Mouse (Mus musculus): ENCODE measurements around the gene Tasp1. TPM values are rescaled to one million over a fixed set of nuclear protein-coding genes. Genes with fewer than 3 reads are reported as not detected.
"Not testable (repeated sequence)": the region's sequence is repeated elsewhere in the genome, so short reads cannot be mapped to it uniquely, and the experiment has no call there.

Tasp1 gene
- total RNA-seq (2015; ENCODE audit: low replicate concordance) (8.8 and 9.7 TPM in 2 replicates), total RNA-seq (2017; ENCODE audit: low replicate concordance) (17.5 and 23.9 TPM in 2 replicates)

DNA sequence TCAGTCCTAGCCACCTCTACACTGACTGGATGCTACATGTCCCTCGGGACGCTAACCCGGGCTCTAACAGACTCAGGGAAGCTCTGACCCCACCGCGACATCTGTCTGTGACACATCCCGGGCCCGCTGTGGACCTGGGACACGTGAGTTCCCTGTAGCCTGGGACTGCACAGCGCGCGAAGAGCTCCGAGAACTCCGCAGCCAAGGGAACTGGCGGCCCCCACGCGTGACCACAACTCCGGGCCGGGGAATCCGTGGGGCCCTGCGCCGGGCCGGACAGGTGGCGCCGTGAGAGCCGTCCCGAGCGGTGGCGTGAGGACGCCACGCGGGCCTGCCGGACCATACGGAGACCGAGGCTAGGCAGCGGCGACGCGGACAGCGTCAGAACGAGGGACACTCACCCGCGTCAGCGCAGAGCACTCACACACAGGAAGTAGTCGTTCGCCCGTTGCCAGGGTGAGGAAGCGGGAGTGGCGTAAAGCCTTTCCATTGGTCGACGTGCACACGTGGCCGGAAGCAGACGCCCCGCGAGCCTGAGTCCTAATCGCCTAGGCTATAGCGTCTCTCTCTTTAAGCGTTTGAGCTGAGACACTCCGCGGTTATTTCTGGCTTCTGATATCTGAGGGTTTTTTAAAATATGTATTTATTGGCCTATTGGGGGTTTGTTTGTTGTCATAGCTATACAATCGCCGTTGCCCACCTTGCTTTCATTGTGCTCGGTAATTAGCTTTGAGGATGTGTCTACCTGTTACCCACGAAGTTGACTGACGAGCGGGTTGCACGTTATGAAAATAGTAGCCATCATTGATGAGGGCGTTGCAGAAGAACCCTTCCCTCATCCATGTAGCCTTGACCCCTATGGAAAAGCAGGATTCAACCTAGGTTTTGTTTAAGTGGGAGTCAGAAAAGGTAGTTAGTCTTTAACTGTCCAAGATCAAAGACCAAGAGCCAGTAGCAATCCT lies at the start of gene Tasp1:
Tasp1 (minus strand) TSS at position 453 of the 962 bp plus-strand sequence.
- peak; percentile 99 for ATAC-seq (replicated peaks; ENCODE audit: low FRiP score, poor library complexity, severe bottlenecking)

DNA sequence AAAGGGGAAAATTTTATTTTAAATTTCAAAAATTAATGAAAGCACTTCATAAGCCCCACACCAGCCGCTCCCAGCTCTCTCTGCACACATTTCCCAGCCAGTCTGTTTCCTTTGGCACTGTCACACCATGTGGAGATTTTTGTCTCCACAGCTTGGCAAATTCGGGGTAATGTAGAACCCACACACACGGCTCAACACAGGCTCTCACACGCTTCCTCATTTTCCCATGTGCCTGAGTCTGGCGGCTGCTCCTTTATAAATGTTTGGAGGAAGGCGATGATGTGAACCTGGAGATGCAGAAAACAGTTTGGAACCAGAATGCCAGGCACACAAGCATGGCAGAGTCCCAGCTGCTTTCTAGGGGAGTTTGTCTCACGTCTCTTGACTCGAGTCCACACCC lies 47.2 kb upstream of the Tasp1 start:
- no peak for ATAC-seq (replicated peaks; ENCODE audit: low FRiP score, poor library complexity, severe bottlenecking)

- no peak for ATAC-seq (replicated peaks; ENCODE audit: low FRiP score, poor library complexity, severe bottlenecking)
Measured at GRCm38 (mm10) chr2:140108945-140109344, 42.3 kb upstream of the Tasp1 start.

- no peak for ATAC-seq (replicated peaks; ENCODE audit: low FRiP score, poor library complexity, severe bottlenecking)
Measured at GRCm38 (mm10) chr2:140107641-140108040, 41.0 kb upstream of the Tasp1 start.

DNA sequence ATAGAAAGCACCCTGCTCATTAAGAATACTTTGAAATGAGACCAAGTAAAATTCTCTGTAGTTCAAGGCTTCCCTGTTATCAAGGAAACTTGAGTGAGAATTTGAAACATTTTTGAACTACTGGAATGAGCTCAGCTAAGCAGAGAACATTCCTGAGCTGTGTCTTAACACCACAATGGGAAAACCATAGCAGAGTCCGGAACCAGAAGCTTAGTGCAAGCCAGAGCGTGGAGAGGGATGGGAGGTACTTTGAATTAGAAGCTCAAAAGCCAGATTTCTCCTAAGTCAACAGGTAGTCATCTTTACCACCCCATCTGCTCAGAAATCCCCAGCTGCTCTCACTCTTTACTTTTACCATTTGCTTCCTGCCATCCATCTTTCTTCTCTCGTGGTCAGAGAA lies 38.3 kb upstream of the Tasp1 start:
- ATAC-seq (replicated peaks; ENCODE audit: low FRiP score, poor library complexity, severe bottlenecking), result no peak

DNA sequence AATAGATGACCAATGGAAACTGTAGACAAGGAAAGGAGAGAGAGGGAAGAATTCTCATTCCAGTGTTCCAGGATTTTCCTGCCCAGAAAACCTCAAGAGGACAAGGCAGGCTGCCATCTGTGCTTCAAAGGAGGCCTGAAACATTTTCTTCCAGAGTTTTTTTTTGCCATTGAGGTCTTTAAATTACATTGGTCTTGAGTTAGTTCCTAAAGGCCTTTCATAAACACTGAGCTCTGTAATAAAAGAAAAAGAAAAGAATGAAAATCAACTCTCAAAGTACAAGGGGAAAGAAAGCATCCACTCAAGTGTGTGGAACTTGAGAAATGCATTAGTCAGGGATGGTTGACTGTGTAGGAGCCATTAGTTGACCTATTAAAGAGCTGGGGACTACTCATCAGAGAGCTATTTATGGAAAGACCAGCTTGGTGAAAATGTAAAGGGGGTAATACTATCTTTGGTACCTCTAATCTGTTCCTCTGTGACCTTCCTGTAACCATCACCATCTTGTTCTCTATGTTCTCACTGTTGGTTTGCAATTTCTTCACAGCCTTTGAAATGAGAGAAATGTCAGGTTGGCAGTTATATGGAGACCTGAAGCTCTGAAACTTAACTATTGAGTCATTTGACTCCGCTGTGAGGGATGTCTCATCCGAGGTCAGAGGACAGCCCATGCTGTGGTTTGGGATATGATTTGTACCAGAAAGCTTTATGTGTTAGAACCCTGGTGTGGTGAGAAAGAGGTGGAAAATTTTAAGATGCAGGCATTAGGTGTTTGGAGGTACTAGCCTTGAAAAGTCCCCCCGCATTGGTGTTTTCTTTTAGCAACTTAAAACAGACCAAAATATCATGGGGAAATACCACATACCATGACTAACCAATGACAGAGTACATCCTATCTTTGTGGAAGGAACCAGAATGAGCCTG lies 34.2 kb upstream of the Tasp1 start:
- no peak for ATAC-seq (replicated peaks; ENCODE audit: low FRiP score, poor library complexity, severe bottlenecking)

- ATAC-seq (replicated peaks; ENCODE audit: low FRiP score, poor library complexity, severe bottlenecking), result no peak
Measured at GRCm38 (mm10) chr2:140099971-140100370, 33.4 kb upstream of the Tasp1 start.

DNA sequence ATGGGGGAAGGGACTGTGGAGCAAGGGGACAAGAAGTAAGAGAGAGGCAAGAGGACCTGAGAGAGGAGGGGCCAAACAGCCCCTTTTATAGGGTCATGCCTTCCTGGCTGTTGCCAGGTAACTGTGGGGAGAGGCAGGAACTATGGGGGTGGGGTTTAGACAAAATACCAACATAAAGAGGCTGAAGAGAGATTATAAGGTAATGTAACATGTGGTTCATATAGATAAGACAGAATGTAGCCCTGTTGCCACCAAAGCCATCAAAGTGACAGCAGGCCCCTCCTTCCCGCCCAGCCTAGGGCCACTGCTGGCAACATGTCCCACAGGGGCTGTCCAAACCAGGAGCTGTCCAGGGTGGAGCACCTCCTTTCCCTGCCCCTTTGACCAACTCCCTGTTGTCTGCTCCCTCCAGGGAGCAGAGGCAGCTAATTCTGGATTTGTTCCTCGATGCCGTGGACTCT lies 30.6 kb upstream of the Tasp1 start:
- ATAC-seq (replicated peaks; ENCODE audit: low FRiP score, poor library complexity, severe bottlenecking), result peak; percentile 97

DNA sequence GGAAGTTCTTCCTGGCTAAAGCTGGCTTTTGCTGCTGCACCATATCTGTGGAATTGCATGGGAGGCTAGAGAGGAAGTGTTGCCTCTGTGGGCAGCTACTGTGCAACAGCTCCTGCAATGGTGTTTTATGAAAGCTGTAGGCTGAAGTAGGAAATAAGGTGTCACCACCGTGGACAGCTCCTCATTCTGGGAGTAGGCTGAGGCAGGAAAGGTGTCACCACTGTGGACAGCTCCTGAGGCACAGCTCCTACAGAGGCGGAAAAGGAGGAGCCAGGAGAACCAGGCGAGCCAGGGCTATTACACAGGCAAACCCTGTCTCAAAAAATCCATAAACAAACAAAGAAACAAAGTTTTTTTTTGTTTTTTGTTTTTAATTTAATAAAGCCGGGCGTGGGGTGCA lies 29.4 kb upstream of the Tasp1 start:
- ATAC-seq (replicated peaks; ENCODE audit: low FRiP score, poor library complexity, severe bottlenecking), result no peak

DNA sequence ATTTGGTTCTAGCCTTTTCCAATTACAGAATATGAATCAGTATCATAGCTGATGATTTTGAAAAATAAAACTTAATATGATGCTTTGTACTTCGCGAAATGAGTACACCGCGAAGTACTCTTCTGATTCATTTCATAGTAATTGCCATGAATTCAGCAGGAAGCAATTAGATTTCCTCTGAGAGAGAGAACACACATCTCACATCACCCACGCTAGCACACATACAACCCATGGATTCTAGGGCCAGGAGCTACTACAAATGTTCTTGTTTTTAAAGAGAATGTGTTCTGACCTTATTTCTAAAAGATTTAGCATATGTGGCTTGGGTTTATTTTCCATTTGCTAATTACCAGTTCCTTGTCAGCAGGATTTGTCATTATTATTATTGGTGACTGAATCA lies 26.8 kb upstream of the Tasp1 start:
- ATAC-seq (replicated peaks; ENCODE audit: low FRiP score, poor library complexity, severe bottlenecking), result no peak

DNA sequence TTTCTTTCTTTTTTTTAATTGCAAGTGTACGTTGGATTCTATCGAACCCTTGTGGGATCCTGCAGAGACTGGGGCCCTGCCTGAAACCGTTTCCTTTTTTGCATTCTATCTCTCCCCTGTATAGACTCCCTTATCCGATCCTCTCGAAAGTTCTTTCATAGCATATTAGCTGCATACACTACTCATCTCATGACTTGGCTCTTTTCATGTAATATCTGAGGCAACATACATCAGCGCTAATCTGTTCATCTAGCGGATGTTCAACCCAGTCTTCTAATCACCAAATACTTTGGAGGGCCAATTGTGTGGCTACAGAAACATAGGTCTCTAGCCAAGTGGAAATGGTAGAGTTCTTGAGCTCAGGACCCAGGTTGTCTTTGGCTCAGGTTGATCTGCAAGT lies 17.6 kb upstream of the Tasp1 start:
- ATAC-seq (replicated peaks; ENCODE audit: low FRiP score, poor library complexity, severe bottlenecking), result no peak

DNA sequence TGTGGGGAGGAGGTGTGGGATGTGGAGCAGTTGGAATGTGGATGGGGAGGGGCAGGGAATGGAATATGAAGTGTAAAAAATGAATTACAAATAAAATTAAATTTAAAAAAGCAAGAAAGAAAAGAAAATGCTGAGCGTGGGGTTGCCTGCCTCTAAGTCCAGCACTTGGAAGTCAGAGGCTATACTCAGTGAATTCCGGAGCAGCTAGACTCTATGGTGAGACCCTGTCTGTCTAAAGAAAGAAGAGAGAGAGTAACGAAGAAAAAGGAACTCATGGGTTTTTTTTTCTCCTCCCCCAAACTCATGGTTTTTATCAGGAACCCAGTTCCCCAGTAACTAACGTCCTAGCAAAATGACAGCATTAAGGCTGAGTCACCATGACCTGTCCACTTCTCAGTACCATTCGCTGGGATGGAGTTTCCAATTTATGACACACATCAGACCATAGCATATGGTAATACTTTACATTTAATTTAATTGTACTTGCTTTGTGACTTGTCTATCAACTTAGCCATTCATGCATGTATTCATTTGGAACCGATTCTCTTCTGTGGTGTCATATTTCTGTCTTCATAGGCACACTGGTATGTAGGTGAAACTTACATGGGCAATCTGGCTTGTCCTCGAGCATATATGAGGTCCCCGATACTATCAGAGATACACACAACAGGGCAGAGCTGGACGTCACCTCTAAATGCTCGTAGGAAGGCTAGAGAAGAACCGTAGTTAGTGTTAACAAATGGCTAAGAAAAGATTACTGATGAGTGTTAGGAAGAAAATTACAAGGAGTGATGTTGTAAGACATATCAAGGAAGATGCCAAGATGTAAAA lies 14.4 kb upstream of the Tasp1 start:
- ATAC-seq (replicated peaks; ENCODE audit: low FRiP score, poor library complexity, severe bottlenecking), result no peak

DNA sequence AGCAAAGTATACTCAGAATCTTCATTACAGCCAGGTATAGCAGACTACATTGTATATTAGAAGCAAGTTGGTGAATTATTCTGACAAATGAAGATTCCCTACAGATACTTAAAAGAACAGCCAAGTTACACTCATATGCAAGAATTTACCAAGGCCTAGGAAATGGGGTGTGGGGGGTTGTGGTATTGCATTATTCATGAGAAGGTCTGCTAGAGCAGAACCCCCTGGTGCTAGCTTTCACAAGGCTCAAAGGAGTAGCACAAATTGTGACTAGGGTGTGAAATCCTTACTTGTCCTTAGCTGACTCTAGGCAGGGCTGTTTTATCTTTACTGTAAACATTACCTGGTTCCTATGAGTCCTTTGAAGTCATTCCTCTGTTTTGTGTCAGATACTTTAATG lies 12.7 kb upstream of the Tasp1 start:
- not testable (repeated sequence) for ATAC-seq (replicated peaks; ENCODE audit: low FRiP score, poor library complexity, severe bottlenecking)

DNA sequence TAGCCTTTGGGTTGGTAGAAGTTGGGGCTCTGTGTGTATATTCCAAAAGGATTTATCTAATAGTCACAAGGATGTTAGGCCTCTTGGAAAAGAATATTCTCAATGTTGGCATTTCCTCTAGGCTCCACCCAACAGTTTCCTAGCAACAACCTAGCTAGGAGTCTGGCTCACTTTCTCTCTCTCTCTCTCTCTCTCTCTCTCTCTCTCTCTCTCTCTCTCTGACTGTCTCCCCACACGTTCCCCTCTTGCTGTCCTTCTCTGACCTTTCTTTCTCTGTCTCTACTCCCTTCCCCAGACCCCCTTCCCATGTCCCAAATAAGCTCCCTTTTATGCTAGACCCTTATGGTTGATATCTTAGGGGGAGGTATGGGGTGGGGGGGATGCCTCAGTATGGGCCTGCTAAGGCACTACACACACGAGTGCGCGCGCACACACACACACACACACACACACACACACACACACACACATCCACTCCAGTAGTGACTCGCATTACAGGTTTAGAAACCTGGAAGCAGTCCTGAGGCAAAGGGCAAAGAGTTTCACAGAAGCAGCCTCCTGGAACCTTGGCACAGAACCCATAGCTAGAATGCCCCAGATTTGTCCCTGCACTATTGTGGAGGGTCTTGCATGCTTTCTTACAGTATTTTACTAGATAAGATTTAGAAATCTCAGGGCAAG lies 12.1 kb upstream of the Tasp1 start:
- ATAC-seq (replicated peaks; ENCODE audit: low FRiP score, poor library complexity, severe bottlenecking), result no peak

- ATAC-seq (replicated peaks; ENCODE audit: low FRiP score, poor library complexity, severe bottlenecking), result no peak
Measured at GRCm38 (mm10) chr2:140077476-140077875, 10.9 kb upstream of the Tasp1 start.

DNA sequence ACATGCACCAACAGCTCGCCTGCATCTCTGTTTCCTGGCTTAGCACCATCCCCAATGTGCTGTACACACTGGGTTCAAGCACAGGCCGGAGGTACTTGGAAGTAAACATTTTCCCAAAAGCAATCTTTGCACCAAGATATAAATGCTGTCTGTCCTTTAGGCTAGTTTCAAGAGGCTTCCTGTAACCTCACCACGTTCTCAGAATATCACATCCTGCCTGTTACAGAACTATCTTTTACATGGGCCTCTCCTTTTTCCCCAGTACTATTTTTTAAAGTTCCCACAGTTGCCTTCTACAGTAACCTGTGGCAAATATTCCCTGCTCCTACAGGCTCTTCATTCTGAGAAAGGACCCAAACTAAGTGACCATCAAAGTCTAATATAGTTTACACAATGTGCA lies 8.5 kb upstream of the Tasp1 start:
- ATAC-seq (replicated peaks; ENCODE audit: low FRiP score, poor library complexity, severe bottlenecking), result no peak

DNA sequence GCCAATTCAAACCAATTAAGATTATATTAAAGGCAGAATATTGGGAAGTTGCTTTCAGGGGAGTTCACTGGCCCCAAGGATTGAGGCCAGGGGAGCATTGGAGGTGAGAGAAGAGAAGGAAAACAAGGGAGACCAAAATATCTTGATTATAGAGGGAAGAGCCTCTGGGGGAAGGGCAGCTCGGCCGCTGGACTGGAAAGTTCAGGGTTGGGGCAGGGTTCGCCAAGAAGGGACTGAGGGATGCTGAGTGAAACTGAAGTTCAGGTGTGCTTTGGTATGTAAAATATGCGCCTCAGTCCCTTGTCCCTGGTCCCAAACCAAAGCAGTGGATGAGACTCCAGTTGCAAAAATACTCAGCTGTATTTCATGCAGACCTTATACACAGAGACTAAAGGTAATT lies 911 bp upstream of the Tasp1 start:
- no peak for ATAC-seq (replicated peaks; ENCODE audit: low FRiP score, poor library complexity, severe bottlenecking)

GRCm38 (mm10) chr2:140065676-140066075 lies 929 bp downstream of the Tasp1 start:
- ATAC-seq (replicated peaks; ENCODE audit: low FRiP score, poor library complexity, severe bottlenecking), result no peak

GRCm38 (mm10) chr2:140061481-140061880 lies 5.1 kb downstream of the Tasp1 start:
- ATAC-seq (replicated peaks; ENCODE audit: low FRiP score, poor library complexity, severe bottlenecking), result no peak

All from erythroid progenitor cell, adult 5-6 weeks (primary cell).